Mouse (Mus musculus): ENCODE measurements around the gene Gm16253. TPM values are rescaled to one million over a fixed set of nuclear protein-coding genes. Genes with fewer than 3 reads are reported as not detected.

The Gm16253 gene
- polyA plus RNA-seq, 1 experiment from 2014 or later = 1.5 TPM

DNA sequence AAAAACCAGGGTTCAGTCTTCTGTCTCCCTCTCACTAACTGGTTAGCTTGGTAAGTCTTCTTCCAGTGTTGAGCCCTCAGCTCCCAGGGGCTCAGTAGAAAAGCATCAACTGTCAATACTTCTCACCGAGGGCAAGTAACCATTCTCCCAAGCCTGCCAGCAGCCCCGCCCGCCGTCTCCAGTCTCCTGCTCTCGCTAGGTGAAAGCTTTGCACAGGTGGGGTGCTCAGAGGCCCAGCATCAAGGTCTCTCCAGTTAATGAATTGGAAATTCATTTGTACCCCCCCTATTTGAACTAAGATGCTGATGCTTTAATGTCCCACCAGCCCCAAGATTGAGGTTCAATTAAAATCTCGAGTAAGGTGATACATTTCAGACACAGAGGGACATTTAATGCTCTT lies 4.4 kb downstream of the Gm16253 start:
- no peak for ATAC-seq (replicated peaks; ENCODE audit: insufficient number of reproducible peaks, low FRiP score, low TSS enrichment)
- Histone ChIP-seq H3K4me2 (no peak overlapping the region), H3K4me3 (ENCODE audit: low read depth, low read length) (no peak overlapping the region), H3K27ac (ENCODE audit: low read depth, low read length) (no peak overlapping the region), H3K36me3 (ENCODE audit: control insufficient read depth, insufficient read depth, low read length) (no peaks in the 10 kb centered on the region), H3K9ac (ENCODE audit: low read depth, low read length) (0 out of 2 replicates have a peak overlapping the region, but pooled peaks have one; percentile 10), H3K27me3 (ENCODE audit: control insufficient read depth, insufficient read depth, low read length) (no peaks in the 10 kb centered on the region), H3K4me1 (ENCODE audit: control insufficient read depth, insufficient read depth, low read length) (peaks cover 33% of the 10 kb centered on the region), H3K9me3 (replicated peaks; ENCODE audit: control insufficient read depth, low read length) (no peaks in the 10 kb centered on the region)
- 48% methylated on average over 6 of the region's 6 CpGs for WGBS (ENCODE audit: insufficient replicate concordance)

DNA sequence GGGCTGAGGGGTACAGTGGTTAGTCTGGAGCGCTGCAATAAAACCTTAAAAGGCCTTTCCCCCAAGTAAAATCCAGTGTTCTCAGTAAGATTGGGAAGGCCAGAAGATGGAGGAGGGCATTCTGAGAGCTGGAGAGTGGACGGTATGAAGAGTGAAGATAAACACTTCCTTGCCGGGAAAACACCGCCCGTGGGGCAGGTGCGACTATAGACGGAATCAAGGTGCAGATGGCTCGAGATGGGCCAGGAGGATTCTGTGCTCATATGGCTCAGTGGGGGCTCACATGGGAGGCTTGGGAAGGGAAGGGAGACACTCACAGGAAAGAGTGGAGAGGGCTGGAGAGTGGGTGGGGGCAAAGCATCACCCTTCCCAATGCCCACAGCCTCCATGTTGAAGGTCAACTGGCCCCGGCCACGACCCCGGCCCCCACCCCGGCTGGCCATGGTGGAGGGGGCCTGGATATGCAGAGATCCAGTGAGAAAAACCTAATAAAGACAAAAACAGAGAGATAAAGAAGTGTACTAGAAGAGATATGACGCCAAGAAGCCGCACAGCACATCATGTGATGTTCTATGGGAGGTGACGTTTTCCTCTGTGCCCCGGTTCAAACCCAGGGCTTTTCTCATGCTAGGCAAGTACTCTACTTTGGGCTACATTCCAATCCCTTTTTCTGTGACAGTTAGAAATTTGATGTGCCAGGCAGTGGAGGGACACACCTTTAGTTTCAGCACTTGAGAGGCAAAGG lies 5.2 kb downstream of the Gm16253 start:
- H3K4me1 ChIP-seq (ENCODE audit: control insufficient read depth, insufficient read depth, low read length) = peaks cover 26% of the 10 kb centered on the region
- H3K4me2 ChIP-seq = no peak overlapping the region
- H3K36me3 ChIP-seq (ENCODE audit: control insufficient read depth, insufficient read depth, low read length) = no peaks in the 10 kb centered on the region
- H3K4me3 ChIP-seq (ENCODE audit: low read depth, low read length) = no peak overlapping the region
- no peak overlapping the region for H3K27ac ChIP-seq (ENCODE audit: low read depth, low read length)
- ATAC-seq (replicated peaks; ENCODE audit: insufficient number of reproducible peaks, low FRiP score, low TSS enrichment) = no peak
- WGBS (ENCODE audit: insufficient replicate concordance) = 79% methylated on average over 16 of the region's 16 CpGs
- no peaks in the 10 kb centered on the region for H3K9me3 ChIP-seq (replicated peaks; ENCODE audit: control insufficient read depth, low read length)
- no peaks in the 10 kb centered on the region for H3K27me3 ChIP-seq (ENCODE audit: control insufficient read depth, insufficient read depth, low read length)
- no peak overlapping the region for H3K9ac ChIP-seq (ENCODE audit: low read depth, low read length)

DNA sequence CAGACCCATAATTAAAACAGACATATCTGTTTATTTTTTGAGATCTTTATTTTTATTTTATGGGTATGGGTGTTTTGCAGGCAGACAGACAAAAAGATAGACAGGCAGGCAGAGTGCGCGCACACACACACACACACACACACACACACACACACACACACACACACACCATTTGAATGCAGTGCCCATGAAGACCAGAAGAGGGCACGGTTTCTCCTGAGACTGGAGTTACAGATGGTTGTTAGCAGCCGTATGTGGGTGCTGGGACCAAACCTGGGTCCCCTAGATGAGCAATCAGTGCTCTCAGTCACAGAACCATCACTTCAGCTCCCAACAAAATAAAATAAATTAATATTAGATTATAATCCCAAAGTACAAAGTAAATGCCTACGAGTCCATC lies 6.6 kb downstream of the Gm16253 start:
- Histone ChIP-seq H3K4me2 (no peak overlapping the region), H3K27ac (ENCODE audit: low read depth, low read length) (no peak overlapping the region), H3K4me1 (ENCODE audit: control insufficient read depth, insufficient read depth, low read length) (peaks cover 17% of the 10 kb centered on the region), H3K9ac (ENCODE audit: low read depth, low read length) (no peak overlapping the region), H3K9me3 (replicated peaks; ENCODE audit: control insufficient read depth, low read length) (no peaks in the 10 kb centered on the region), H3K36me3 (ENCODE audit: control insufficient read depth, insufficient read depth, low read length) (no peaks in the 10 kb centered on the region), H3K4me3 (ENCODE audit: low read depth, low read length) (no peak overlapping the region), H3K27me3 (ENCODE audit: control insufficient read depth, insufficient read depth, low read length) (no peaks in the 10 kb centered on the region)
- 87% methylated on average over 5 of the region's 5 CpGs for WGBS (ENCODE audit: insufficient replicate concordance)
- no peak for ATAC-seq (replicated peaks; ENCODE audit: insufficient number of reproducible peaks, low FRiP score, low TSS enrichment)

DNA sequence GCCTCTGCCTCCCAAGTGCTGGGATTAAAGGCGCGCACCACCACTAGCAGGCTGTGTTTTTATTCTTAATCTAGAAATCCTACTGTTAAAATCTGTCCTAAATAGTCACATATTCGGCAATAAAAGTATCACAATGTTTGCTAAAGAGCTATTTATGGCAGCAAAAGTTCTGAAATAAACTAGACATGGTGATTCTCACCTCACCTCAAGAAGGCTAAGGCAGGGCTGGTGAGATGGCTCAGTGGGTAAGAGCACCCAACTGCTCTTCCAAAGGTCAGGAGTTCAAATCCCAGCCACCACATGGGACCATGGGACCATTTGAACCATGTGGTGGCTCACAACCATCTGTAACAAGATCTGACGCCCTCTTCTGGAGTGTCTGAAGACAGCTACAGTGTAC lies 13.9 kb downstream of the Gm16253 start:
- H3K36me3 ChIP-seq (ENCODE audit: control insufficient read depth, insufficient read depth, low read length) = 0 out of 2 replicates have a peak, but pooled peaks cover 4% of the 10 kb centered on the region
- no peak overlapping the region for H3K4me3 ChIP-seq (ENCODE audit: low read depth, low read length)
- H3K4me2 ChIP-seq = no peak overlapping the region
- H3K4me1 ChIP-seq (ENCODE audit: control insufficient read depth, insufficient read depth, low read length) = peaks cover 1% of the 10 kb centered on the region; the same call in 1 of the 2 replicates
- WGBS (ENCODE audit: insufficient replicate concordance) = 74% methylated on average over 4 of the region's 4 CpGs
- H3K27me3 ChIP-seq (ENCODE audit: control insufficient read depth, insufficient read depth, low read length) = no peaks in the 10 kb centered on the region; the same call in 1 of the 2 replicates
- no peak overlapping the region for H3K27ac ChIP-seq (ENCODE audit: low read depth, low read length)
- H3K9ac ChIP-seq (ENCODE audit: low read depth, low read length) = no peak overlapping the region
- H3K9me3 ChIP-seq (replicated peaks; ENCODE audit: control insufficient read depth, low read length) = no peaks in the 10 kb centered on the region
- ATAC-seq (replicated peaks; ENCODE audit: insufficient number of reproducible peaks, low FRiP score, low TSS enrichment) = no peak

DNA sequence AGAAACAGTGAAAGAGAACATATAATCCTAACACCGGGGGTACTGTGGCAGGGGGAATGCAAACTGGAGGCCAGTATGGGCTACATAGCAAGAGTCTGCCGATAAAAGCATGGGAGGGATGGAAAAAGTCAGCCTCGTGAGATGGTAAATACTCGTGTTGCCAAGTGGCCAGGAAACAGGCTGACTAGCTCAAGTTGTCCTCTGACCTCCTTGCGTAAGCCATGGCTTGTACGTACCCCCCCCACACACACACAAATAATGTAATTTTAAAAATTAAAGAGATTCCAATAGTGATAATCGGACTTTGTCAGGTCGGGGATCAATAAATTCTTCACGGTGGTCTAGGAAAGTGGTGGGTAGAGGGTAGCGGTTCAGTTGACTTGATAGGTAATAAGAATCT lies 16.6 kb downstream of the Gm16253 start:
- Histone ChIP-seq H3K27me3 (ENCODE audit: control insufficient read depth, insufficient read depth, low read length) (no peaks in the 10 kb centered on the region; the same call in 1 of the 2 replicates), H3K4me3 (ENCODE audit: low read depth, low read length) (peak overlapping the region; percentile 73), H3K27ac (ENCODE audit: low read depth, low read length) (peak overlapping the region; percentile 89), H3K9me3 (replicated peaks; ENCODE audit: control insufficient read depth, low read length) (no peaks in the 10 kb centered on the region), H3K4me2 (peak overlapping the region; percentile 82), H3K9ac (ENCODE audit: low read depth, low read length) (peak overlapping the region; percentile 81), H3K36me3 (ENCODE audit: control insufficient read depth, insufficient read depth, low read length) (0 out of 2 replicates have a peak, but pooled peaks cover 4% of the 10 kb centered on the region), H3K4me1 (ENCODE audit: control insufficient read depth, insufficient read depth, low read length) (peaks cover 22% of the 10 kb centered on the region)
- WGBS (ENCODE audit: insufficient replicate concordance) = 1% methylated on average over 10 of the region's 10 CpGs
- ATAC-seq (replicated peaks; ENCODE audit: insufficient number of reproducible peaks, low FRiP score, low TSS enrichment) = no peak

DNA sequence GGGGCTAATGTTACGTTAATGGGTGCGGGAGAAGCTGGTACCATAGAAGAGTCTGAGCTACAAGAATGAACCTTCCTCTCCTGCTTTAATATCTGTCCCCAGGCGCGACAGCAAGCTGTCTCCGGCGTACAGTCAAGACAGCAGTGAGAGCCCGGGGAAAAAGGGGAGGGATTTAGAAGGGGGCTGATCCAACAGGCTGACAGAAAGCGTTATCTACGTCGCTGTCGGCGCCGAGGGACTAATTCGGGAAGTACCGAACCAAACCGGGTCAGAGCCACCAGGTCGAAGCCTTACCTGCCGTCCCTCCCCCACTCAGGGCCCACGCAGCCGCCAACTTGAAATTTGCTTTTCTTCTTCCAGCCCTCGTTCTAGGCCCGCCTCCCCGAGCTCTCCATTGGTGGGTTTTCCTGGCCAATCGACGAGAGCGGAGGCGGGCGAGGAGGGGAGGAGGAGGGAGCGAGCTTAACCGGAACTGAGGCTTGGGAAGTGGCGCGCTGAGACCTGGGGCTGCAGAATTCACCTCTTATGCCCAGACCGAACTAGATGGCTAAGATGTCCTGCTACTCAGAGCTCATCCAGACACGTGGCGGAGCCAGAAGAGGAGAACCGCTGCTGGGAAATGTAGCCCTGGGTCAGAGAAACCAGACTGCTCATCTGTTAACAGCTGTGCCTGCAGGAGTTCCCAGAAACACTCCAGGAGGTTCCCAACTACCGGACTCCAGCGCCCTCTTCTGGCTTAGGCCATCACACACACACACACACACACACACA lies 17.2 kb downstream of the Gm16253 start, which contains the start of gene Polr3gl:
Polr3gl (minus strand) TSS at position 392 of the 771 bp plus-strand sequence.
- H3K27ac ChIP-seq (ENCODE audit: low read depth, low read length) = peak within 1 kb of the TSS; percentile 89
- peak within 1 kb of the TSS; percentile 82 for H3K4me2 ChIP-seq
- peaks cover 28% of the 10 kb centered on the region for H3K4me1 ChIP-seq (ENCODE audit: control insufficient read depth, insufficient read depth, low read length)
- peak; percentile 82 for ATAC-seq (replicated peaks; ENCODE audit: insufficient number of reproducible peaks, low FRiP score, low TSS enrichment)
- peaks cover 1% of the 10 kb centered on the region; the same call in 1 of the 2 replicates for H3K27me3 ChIP-seq (ENCODE audit: control insufficient read depth, insufficient read depth, low read length)
- under 1% methylated on average over 34 of the region's 38 CpGs for WGBS (ENCODE audit: insufficient replicate concordance)
- peak within 1 kb of the TSS; percentile 73 for H3K4me3 ChIP-seq (ENCODE audit: low read depth, low read length)
- H3K9ac ChIP-seq (ENCODE audit: low read depth, low read length) = peak within 1 kb of the TSS; percentile 81
- H3K36me3 ChIP-seq (ENCODE audit: control insufficient read depth, insufficient read depth, low read length) = 0 out of 2 replicates have a peak, but pooled peaks cover 4% of the 10 kb centered on the region
- H3K9me3 ChIP-seq (replicated peaks; ENCODE audit: control insufficient read depth, low read length) = no peaks in the 10 kb centered on the region

DNA sequence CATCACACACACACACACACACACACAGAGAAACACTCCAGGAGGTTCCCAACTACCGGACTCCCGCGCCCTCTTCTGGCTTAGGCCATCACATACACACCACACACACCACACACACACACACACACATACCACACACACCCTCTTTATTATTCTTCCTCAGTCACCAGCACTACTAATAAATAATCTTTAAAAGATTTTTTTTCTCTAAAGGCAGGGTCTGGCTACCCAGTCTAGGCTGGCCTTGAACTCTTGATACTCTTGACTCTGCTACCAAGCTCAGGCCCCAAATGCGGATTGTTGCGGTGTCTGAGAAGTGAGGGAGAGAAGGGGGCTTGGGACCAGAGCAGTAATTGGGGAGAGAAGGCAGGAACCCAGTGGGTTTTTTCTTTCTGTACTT lies 18.1 kb downstream of the Gm16253 start:
- no peak overlapping the region for H3K27ac ChIP-seq (ENCODE audit: low read depth, low read length)
- H3K4me1 ChIP-seq (ENCODE audit: control insufficient read depth, insufficient read depth, low read length) = peaks cover 28% of the 10 kb centered on the region
- H3K4me3 ChIP-seq (ENCODE audit: low read depth, low read length) = no peak overlapping the region
- no peak overlapping the region for H3K4me2 ChIP-seq
- ATAC-seq (replicated peaks; ENCODE audit: insufficient number of reproducible peaks, low FRiP score, low TSS enrichment) = no peak
- WGBS (ENCODE audit: insufficient replicate concordance) = 77% methylated on average over 5 of the region's 5 CpGs
- H3K9me3 ChIP-seq (replicated peaks; ENCODE audit: control insufficient read depth, low read length) = no peaks in the 10 kb centered on the region
- 0 out of 2 replicates have a peak, but pooled peaks cover 4% of the 10 kb centered on the region for H3K36me3 ChIP-seq (ENCODE audit: control insufficient read depth, insufficient read depth, low read length)
- no peak overlapping the region for H3K9ac ChIP-seq (ENCODE audit: low read depth, low read length)
- H3K27me3 ChIP-seq (ENCODE audit: control insufficient read depth, insufficient read depth, low read length) = peaks cover 2% of the 10 kb centered on the region; the same call in 1 of the 2 replicates

DNA sequence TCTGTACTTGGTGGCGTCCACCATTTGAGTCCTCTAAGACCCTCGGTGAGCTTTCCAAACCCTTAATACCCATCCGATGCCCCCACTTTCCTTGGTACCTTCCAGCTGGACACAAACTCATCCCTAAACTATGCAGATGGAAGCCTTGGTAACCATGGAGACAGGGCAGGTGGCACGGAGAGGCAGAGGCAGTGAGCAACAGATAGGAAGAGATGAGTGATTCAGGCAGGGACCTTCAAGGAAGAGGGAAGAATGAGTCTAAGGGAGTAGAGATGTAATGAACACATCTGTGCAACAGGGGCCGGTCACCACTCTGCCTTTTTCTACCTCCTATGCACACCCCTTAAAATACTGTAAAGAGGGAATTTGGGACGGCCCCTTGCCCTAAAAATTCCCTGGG lies 18.9 kb downstream of the Gm16253 start:
- Histone ChIP-seq H3K9me3 (replicated peaks; ENCODE audit: control insufficient read depth, low read length) (no peaks in the 10 kb centered on the region), H3K9ac (ENCODE audit: low read depth, low read length) (no peak overlapping the region; the same call in 1 of the 2 replicates), H3K27me3 (ENCODE audit: control insufficient read depth, insufficient read depth, low read length) (peaks cover 2% of the 10 kb centered on the region; the same call in 1 of the 2 replicates), H3K4me1 (ENCODE audit: control insufficient read depth, insufficient read depth, low read length) (peaks cover 28% of the 10 kb centered on the region), H3K4me3 (ENCODE audit: low read depth, low read length) (peak overlapping the region; percentile 65; the same call in 1 of the 2 replicates), H3K4me2 (peak overlapping the region; percentile 98), H3K27ac (ENCODE audit: low read depth, low read length) (no peak overlapping the region; the same call in 1 of the 2 replicates), H3K36me3 (ENCODE audit: control insufficient read depth, insufficient read depth, low read length) (no peaks in the 10 kb centered on the region)
- 21% methylated on average over 6 of the region's 6 CpGs for WGBS (ENCODE audit: insufficient replicate concordance)
- ATAC-seq (replicated peaks; ENCODE audit: insufficient number of reproducible peaks, low FRiP score, low TSS enrichment) = no peak
